Mouse (Mus musculus): ENCODE measurements around the gene Oprl1.

- TF ChIP-seq CTCF (IDR thresholded peaks at IDR 0.05; ENCODE audit: low read depth): no peak
- TF ChIP-seq EP300 (IDR thresholded peaks at IDR 0.05; ENCODE audit: low read depth): no peak
Observed at GRCm38 (mm10) chr2:181715382-181715781, 566 bp downstream of the Oprl1 start.

All from liver, embryonic 14.5 days (tissue).